Mouse (Mus musculus) small intestine, adult 2 months (tissue): Measurements from ENCODE around the gene Camk2d. TPM values are rescaled to one million over a fixed set of nuclear protein-coding genes. Genes with fewer than 3 reads are reported as not detected.

Experiments
- H3K27ac ChIP-seq: fragments of 200-500 bp; 2 replicates; pipeline ENCODE4 v1.5.1; 2012; ENCODE audit warnings: low read depth, low read length, control low read depth, inconsistent platforms; ENCODE audit not compliant: insufficient read depth
- H3K27me3 ChIP-seq: fragments of 200-500 bp; 2 replicates; pipeline ENCODE4 v1.6.1; 2012; ENCODE audit warnings: mild to moderate bottlenecking, moderate library complexity, low read length, inconsistent platforms; ENCODE audit not compliant: control insufficient read depth, insufficient read depth
- H3K36me3 ChIP-seq: fragments of 200-500 bp; 2 replicates; pipeline ENCODE4 v1.6.1; 2012; ENCODE audit warnings: mild to moderate bottlenecking, low read length, control low read depth, inconsistent platforms; ENCODE audit not compliant: control insufficient read depth, insufficient read depth
- H3K4me1 ChIP-seq: fragments of 200-500 bp; 2 replicates; pipeline ENCODE4 v1.6.1; 2012; ENCODE audit warnings: low read length, inconsistent platforms, mixed read lengths; ENCODE audit not compliant: control insufficient read depth, insufficient read depth, insufficient read length
- H3K4me3 ChIP-seq: fragments of 200-500 bp; 2 replicates; pipeline ENCODE4 v1.5.1; 2012; ENCODE audit warnings: low read depth, mild to moderate bottlenecking, control low read depth, inconsistent platforms, low read length, moderate library complexity
- CTCF ChIP-seq: fragments of 200-500 bp; IDR thresholded peaks from 2 replicates; pipeline ENCODE4 v1.5.1; 2012; ENCODE audit warnings: low read depth, mild to moderate bottlenecking, control low read depth, inconsistent platforms, low read length, moderate library complexity, mixed read lengths; ENCODE audit not compliant: insufficient replicate concordance, insufficient read length; ENCODE audit errors: extremely low read depth
- POLR2A ChIP-seq: fragments of 200-500 bp; IDR thresholded peaks from 2 replicates; pipeline ENCODE4 v1.6.1; 2012; ENCODE audit warnings: low read depth, mild to moderate bottlenecking, control low read depth, inconsistent platforms, low read length, moderate library complexity
- WGBS: fragments of 180-500 bp; shearing (Covaris S2); methylation state at CpG from one replicate; pipeline ENCODE4 v1.1.7; 2018; 5-methylcytosine and 5-hydroxymethylcytosine counted together
- polyA plus RNA-seq: library from polyadenylated mRNA; depleted of rRNA; stranded (reverse); fragments of >200 nt; gene quantifications from 2 replicates; pipeline ENCODE4 v1.2.3, GENCODE M21; 2012

The Camk2d gene
- polyA plus RNA-seq, 1 experiment, result 89.5 TPM

DNA sequence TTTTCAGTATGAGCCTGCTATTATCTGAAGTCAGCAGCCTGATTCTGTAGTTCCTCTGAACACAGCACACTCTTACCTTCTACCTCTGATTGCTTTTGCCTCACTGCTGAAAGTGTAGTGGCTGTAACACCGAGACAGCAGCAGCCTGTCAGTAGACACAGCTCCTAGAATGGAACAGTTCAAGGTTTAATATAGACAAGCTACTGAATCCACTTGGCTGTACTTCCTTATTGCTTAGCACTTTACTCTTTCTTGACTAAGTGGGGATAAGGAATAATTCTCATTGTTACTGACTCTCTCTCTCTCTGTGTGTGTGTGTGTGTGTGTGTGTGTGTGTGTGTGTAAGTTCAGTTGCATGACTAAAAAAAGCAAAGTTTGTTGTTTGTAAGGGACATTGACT is 42.2 kb downstream of the Camk2d start:
- TF ChIP-seq CTCF (no peak), POLR2A (no peak)
- Histone ChIP-seq H3K4me1 (peaks cover 23% of the 10 kb centered on the region), H3K27me3 (no peaks in the 10 kb centered on the region), H3K36me3 (no peaks in the 10 kb centered on the region), H3K4me3 (no peak overlapping the region), H3K27ac (peak overlapping the region; percentile 91)
- WGBS, result 12% methylated on average over 1 of the region's 1 CpGs

DNA sequence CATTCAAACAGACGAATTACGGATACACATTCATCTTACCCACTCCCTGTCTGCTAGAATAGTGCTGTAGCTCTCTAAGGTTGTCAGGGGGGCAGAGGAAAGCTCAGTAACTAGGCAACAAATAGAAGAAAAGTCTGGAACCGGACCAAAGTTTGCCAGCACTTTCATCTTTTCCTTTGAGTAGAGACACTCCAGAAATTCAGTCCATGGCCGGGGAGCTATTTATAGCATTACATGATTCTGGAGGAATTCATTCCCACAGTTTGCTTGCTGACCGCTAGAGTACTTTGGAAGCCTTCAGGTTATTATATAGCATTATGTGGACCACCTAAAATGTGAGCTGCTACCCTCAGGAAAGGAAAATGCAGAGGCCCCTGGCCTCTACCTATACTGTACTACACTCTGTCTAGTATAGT is 43.0 kb downstream of the Camk2d start:
- 36% methylated on average over 5 of the region's 5 CpGs for WGBS
- no peaks in the 10 kb centered on the region for H3K27me3 ChIP-seq
- H3K4me1 ChIP-seq, result peaks cover 24% of the 10 kb centered on the region
- peak overlapping the region; percentile 49; the same call in 1 of the 2 replicates for H3K27ac ChIP-seq
- no peak overlapping the region for H3K4me3 ChIP-seq
- TF ChIP-seq CTCF, result no peak
- no peak for TF ChIP-seq POLR2A
- H3K36me3 ChIP-seq, result no peaks in the 10 kb centered on the region

- no peaks in the 10 kb centered on the region for H3K36me3 ChIP-seq
- WGBS, result 37% methylated on average over 10 of the region's 10 CpGs
- TF ChIP-seq CTCF, result no peak
- no peak for TF ChIP-seq POLR2A
- H3K27me3 ChIP-seq, result no peaks in the 10 kb centered on the region
- H3K27ac ChIP-seq, result peak overlapping the region; percentile 83
- H3K4me1 ChIP-seq, result peaks cover 23% of the 10 kb centered on the region
- H3K4me3 ChIP-seq, result no peak overlapping the region
Measured at GRCm38 (mm10) chr3:126640443-126641251, 44.5 kb downstream of the Camk2d start.

DNA sequence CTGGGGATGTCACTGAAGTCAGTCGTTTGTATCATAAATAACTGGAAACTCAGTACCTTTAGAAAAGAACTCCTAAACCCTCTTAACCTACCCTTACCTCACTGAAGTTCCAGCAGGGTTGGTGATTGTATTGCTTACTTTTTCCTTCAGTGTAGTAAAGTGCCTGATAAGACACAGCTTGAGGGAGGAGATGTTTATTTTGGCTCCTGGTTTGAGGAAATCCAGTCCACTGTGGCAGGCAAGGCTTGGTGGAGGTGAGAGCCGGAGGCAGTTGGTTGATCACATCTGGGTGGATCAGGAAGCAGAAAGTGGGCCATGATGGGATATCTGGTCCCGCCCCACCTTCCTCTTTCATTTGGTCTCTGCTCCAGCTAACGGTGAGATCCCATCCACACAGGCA is 45.3 kb downstream of the Camk2d start:
- no peak overlapping the region for H3K4me3 ChIP-seq
- TF ChIP-seq POLR2A, result no peak
- TF ChIP-seq CTCF, result no peak
- H3K27me3 ChIP-seq, result no peaks in the 10 kb centered on the region
- peak overlapping the region; percentile 85 for H3K27ac ChIP-seq
- H3K36me3 ChIP-seq, result no peaks in the 10 kb centered on the region
- H3K4me1 ChIP-seq, result peaks cover 22% of the 10 kb centered on the region
- WGBS, result 22% methylated on average over 4 of the region's 4 CpGs

DNA sequence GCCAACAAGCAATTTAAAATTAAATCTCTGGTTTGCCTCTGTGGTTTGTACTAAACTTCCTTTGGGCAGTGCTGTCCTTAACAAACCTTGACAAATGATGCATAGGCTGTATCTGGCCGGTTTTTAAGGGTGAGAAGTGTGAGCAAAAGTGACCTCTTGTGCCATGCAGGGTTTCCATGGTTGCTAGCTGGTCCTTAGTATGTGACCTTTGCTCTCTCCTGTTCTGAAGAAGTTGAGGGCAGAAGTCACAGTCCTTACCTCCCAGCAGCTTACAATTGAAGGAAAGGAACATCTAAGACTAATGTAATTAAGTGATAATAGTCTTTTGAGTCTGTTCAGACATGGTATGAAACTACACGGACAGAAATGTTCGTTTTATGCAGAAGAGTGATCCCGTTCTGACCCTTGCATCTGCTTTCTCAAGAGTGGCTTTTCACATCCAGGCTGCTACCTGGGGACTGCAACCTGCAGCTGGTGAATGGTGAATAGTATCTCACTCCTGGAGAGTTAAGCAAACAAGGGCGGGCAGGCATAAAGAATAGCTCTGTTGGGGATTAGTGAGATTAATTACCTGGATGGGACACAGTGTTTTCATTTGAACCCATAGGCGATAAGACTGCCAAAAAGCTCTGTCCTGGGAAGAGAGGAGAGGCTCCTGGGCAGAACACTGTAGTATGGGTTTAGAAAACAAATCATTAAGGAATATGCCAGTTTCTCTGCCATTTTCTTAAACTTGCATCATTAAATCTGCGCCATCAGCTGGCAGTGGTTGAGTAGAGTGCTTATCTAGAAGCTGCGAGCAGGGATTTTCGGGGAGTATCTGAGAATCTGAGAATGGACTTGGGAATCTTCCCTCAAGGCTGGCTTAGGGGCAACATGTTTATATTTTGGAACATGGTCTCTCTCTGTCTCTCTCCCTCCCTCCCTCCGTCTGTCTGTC is 47.2 kb downstream of the Camk2d start:
- WGBS, result 22% methylated on average over 10 of the region's 10 CpGs
- TF ChIP-seq CTCF (no peak), POLR2A (no peak)
- Histone ChIP-seq H3K27ac (peak overlapping the region; percentile 76), H3K4me3 (no peak overlapping the region), H3K36me3 (no peaks in the 10 kb centered on the region), H3K4me1 (peaks cover 22% of the 10 kb centered on the region), H3K27me3 (no peaks in the 10 kb centered on the region)

- TF ChIP-seq CTCF (no peak), POLR2A (no peak)
- 71% methylated on average over 4 of the region's 4 CpGs for WGBS
- Histone ChIP-seq H3K36me3 (peaks cover 4% of the 10 kb centered on the region), H3K4me1 (peaks cover 12% of the 10 kb centered on the region; the same call in 1 of the 2 replicates), H3K27ac (no peak overlapping the region), H3K27me3 (no peaks in the 10 kb centered on the region), H3K4me3 (no peak overlapping the region)
Measured at GRCm38 (mm10) chr3:126650332-126650731, 54.2 kb downstream of the Camk2d start.

DNA sequence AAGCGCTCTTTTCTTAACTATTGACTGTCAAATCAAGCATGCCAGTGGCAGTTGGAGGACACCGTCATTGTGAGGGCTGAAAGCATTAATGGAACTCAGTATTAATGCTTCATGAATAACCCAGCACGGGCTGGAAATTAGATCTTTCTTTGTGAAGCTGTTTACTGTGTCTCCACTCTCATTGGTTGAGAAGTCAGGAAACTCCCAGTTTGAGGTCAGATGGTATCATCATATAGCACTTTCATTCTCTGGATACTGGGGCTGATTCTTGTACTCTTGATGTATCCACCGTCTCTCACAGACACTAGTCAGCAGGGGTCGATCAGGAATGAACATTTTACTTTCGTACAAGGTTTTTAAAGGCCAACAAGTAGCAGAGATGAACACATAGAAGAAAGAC is 54.6 kb downstream of the Camk2d start:
- Histone ChIP-seq H3K36me3 (peaks cover 4% of the 10 kb centered on the region), H3K27ac (no peak overlapping the region), H3K4me3 (no peak overlapping the region), H3K27me3 (no peaks in the 10 kb centered on the region), H3K4me1 (peaks cover 12% of the 10 kb centered on the region; the same call in 1 of the 2 replicates)
- no peak for TF ChIP-seq CTCF
- no peak for TF ChIP-seq POLR2A
- WGBS, result 85% methylated on average over 6 of the region's 6 CpGs
